Mouse (Mus musculus): ENCODE measurements around the gene Foxd2. TPM values are rescaled to one million over a fixed set of nuclear protein-coding genes. Genes with fewer than 3 reads are reported as not detected.

The Foxd2 gene
- total RNA-seq (2023) = 1 to 10 TPM; 1.1 to 1.4 TPM

GRCm38 (mm10) chr4:114908829-114909601 is at the start of gene Foxd2:
Foxd2 (minus strand) TSS chr4:114908873.

DNA sequence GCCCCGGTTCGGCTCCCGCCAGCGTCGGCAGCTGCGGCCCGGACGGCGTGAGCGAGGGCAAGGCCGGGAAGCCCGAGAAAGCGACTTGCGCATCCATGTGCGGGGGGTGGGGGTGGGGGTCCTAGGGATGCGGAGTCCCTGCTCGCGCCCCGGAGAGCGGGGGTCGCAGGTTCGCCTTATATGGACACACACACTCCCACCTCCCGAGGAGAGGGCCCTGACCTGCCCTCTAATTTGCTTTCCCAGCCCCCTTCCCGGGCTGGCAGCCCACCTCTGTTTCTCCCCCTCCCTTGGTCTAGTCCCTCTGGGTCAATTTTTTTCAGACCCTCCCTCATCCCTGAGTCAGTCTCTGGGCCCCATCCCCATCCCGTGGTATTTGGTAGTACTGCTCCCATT is 17.2 kb upstream of the Foxd2 start, which contains the start of gene Foxe3:
Gene Foxe3 (minus strand): TSS at position 97 of the 396 bp plus-strand sequence.

Other genes starting within 250 kb of the Foxd2 start
- not detected for gene Gm12830, start 87.2 kb downstream of the Foxd2 start, total RNA-seq (2023)
- gene Foxe3, start 17.1 kb upstream of the Foxd2 start, total RNA-seq (2023) = not detected
- 100 to 1,000 TPM in 1 of 2 experiments, 10 to 100 TPM in 1; 86.7 to 106 TPM for gene Cmpk1, start 78.4 kb upstream of the Foxd2 start, total RNA-seq (2023)
- gene Stil, start 91.3 kb upstream of the Foxd2 start, total RNA-seq (2023) = under 1 TPM; 0.39 to 0.50 TPM
- under 1 TPM; 0.55 to 0.84 TPM for gene Tal1, start 147.6 kb upstream of the Foxd2 start, total RNA-seq (2023)
- 1 to 10 TPM in 1 of 2 experiments, under 1 TPM in 1; 0.79 to 1.4 TPM for gene Pdzk1ip1, start 179.8 kb upstream of the Foxd2 start, total RNA-seq (2023)
- gene Cyp4x1, start 225.4 kb upstream of the Foxd2 start, total RNA-seq (2023) = not detected

Data from monocyte, adult 59 days (primary cell).